Mouse (Mus musculus) liver, embryonic 14.5 days (tissue): Measurements from ENCODE around the gene Wbp11.

Source experiments
- CTCF ChIP-seq: IDR thresholded peaks from 2 replicates; pipeline ENCODE4 v1.5.1; 2016; ENCODE audit warnings: antibody characterized with exemption, low read depth, control low read depth
- EP300 ChIP-seq: IDR thresholded peaks from 2 replicates; pipeline ENCODE4 v1.6.1; 2016; ENCODE audit warnings: antibody characterized with exemption, low read depth

GRCm38 (mm10) chr6:136813117-136813516 lies 14.9 kb downstream of the Wbp11 start:
- TF ChIP-seq CTCF (peak; percentile 46), EP300 (no peak)
